Mouse (Mus musculus) stomach, embryonic 14.5 days (tissue): ENCODE data around the gene A830031A19Rik. TPM values are rescaled to one million over a fixed set of nuclear protein-coding genes. Genes with fewer than 3 reads are reported as not detected.

ENCODE experiments used
- ATAC-seq: fragments of 200-750 bp; cut with Nextera tagmentation; 2 replicates; pipeline ENCODE4 v1.8.0; 2017; ENCODE audit warnings: low read depth, moderate TSS enrichment; ENCODE audit not compliant: insufficient number of reproducible peaks, insufficient read depth, low FRiP score
- H3K27ac ChIP-seq: fragments of 300-500 bp; sonication (generic); 2 replicates; pipeline ENCODE4 v1.5.1; 2014; ENCODE audit warnings: mild to moderate bottlenecking, low read length, moderate library complexity, mixed read lengths
- H3K27me3 ChIP-seq: fragments of 300-500 bp; sonication (generic); 2 replicates; pipeline ENCODE4 v1.6.1; 2014; ENCODE audit warnings: low read length, control low read depth, mixed read lengths; ENCODE audit not compliant: control insufficient read depth, insufficient read depth
- H3K36me3 ChIP-seq: fragments of 300-500 bp; sonication (generic); 2 replicates; pipeline ENCODE4 v1.6.1; 2014; ENCODE audit warnings: mild to moderate bottlenecking, control low read depth, low read length, moderate library complexity, mixed read lengths; ENCODE audit not compliant: control insufficient read depth, insufficient read depth
- H3K4me1 ChIP-seq: fragments of 300-500 bp; sonication (generic); 2 replicates; pipeline ENCODE4 v1.6.1; 2014; ENCODE audit warnings: low read length, control low read depth, mixed read lengths; ENCODE audit not compliant: control insufficient read depth, insufficient read depth
- H3K4me2 ChIP-seq: fragments of 300-500 bp; sonication (generic); replicated peaks from 2 replicates; pipeline ENCODE4 v1.6.1; 2014; ENCODE audit warnings: low read depth, low read length, control low read depth
- H3K4me3 ChIP-seq: fragments of 300-500 bp; sonication (generic); 2 replicates; pipeline ENCODE4 v1.5.1; 2014; ENCODE audit warnings: low read depth, low read length, control low read depth
- H3K9ac ChIP-seq: fragments of 300-500 bp; sonication (generic); replicated peaks from 2 replicates; pipeline ENCODE4 v1.6.1; 2014; ENCODE audit warnings: low read depth, mild to moderate bottlenecking, control low read depth, low read length, moderate library complexity, mixed read lengths
- H3K9me3 ChIP-seq: fragments of 300-500 bp; sonication (generic); 2 replicates; pipeline ENCODE4 v1.6.1; 2016; ENCODE audit warnings: low read depth, low read length, control low read depth; ENCODE audit not compliant: control insufficient read depth
- WGBS: fragments of 180-500 bp; shearing (Covaris S2); extraction: QIAGEN DNeasy Blood & Tissue Kit; methylation state at CpG from one replicate; pipeline ENCODE4 v1.1.7; 2014; 5-methylcytosine and 5-hydroxymethylcytosine counted together
- polyA plus RNA-seq: library from polyadenylated mRNA; unstranded; fragments of >200 nt; fragmentation: Nextera tagmentation; extraction: Ambion mirVana; gene quantifications from 2 replicates; pipeline ENCODE4 v1.2.1, GENCODE M21; 2014

The A830031A19Rik gene
- polyA plus RNA-seq, 1 experiment from 2014 or later = not detected

GRCm38 (mm10) chr11:24110113-24110512, 35.3 kb upstream of the A830031A19Rik start:
- 85% methylated on average over 2 of the region's 2 CpGs for WGBS
- H3K27me3 ChIP-seq = no peaks in the 10 kb centered on the region
- no peak for ATAC-seq
- H3K4me1 ChIP-seq = 0 out of 2 replicates have a peak, but pooled peaks cover 11% of the 10 kb centered on the region
- H3K27ac ChIP-seq = no peak overlapping the region
- H3K9ac ChIP-seq = no peak overlapping the region
- no peak overlapping the region for H3K4me2 ChIP-seq
- no peaks in the 10 kb centered on the region for H3K36me3 ChIP-seq
- H3K4me3 ChIP-seq = no peak overlapping the region
- H3K9me3 ChIP-seq = no peaks in the 10 kb centered on the region

DNA sequence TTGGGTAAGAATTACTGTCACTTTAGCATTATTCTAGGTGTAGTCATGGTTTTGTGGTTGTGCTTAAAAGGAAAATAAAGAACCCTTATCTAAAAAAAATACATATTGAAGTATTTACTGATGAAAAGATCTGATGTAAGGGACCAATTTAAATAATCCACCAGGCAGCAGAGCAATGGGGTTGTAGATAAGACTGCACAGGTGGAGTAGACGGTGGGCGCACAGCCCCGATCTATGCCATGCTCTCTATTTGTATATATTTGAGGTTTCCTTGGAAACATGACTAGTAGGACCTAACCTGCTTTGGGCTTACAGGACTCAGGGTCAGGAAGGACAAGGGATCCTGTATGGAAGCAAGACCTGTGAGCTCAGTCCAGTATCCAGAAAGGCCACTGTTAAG, 34.5 kb upstream of the A830031A19Rik start:
- no peaks in the 10 kb centered on the region for H3K27me3 ChIP-seq
- ATAC-seq = peak; percentile 63; the same call in 1 of the 2 replicates
- no peak overlapping the region for H3K27ac ChIP-seq
- no peak overlapping the region for H3K9ac ChIP-seq
- no peaks in the 10 kb centered on the region for H3K9me3 ChIP-seq
- no peak overlapping the region for H3K4me2 ChIP-seq
- 76% methylated on average over 3 of the region's 3 CpGs for WGBS
- 0 out of 2 replicates have a peak, but pooled peaks cover 7% of the 10 kb centered on the region for H3K4me1 ChIP-seq
- H3K36me3 ChIP-seq = no peaks in the 10 kb centered on the region
- no peak overlapping the region for H3K4me3 ChIP-seq

DNA sequence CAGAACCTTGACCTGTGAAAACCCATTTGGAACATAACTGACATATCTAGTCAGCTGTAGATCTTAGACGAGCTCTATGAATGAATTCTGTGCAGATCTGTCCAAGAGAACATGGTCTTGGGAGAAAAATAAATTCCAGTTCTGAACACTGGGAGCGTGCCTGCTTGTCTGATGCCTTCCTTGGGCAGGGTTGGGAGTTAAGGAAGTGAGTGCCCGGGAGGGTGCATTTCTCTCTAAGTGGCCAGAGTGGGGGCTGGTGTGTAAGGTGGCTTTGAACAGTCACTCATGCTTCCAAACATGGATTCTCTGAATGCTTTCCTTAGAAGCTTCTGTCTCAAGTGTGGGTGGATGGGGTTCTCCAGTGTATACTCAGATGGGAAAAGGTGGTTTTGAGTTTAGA, 34.1 kb upstream of the A830031A19Rik start:
- Histone ChIP-seq H3K9ac (no peak overlapping the region), H3K4me1 (0 out of 2 replicates have a peak, but pooled peaks cover 3% of the 10 kb centered on the region), H3K27me3 (no peaks in the 10 kb centered on the region), H3K36me3 (no peaks in the 10 kb centered on the region), H3K9me3 (no peaks in the 10 kb centered on the region), H3K4me3 (no peak overlapping the region), H3K27ac (no peak overlapping the region), H3K4me2 (no peak overlapping the region)
- 65% methylated on average over 3 of the region's 3 CpGs for WGBS
- ATAC-seq = 0 out of 2 replicates have a peak, but pooled peaks have one; percentile 40

DNA sequence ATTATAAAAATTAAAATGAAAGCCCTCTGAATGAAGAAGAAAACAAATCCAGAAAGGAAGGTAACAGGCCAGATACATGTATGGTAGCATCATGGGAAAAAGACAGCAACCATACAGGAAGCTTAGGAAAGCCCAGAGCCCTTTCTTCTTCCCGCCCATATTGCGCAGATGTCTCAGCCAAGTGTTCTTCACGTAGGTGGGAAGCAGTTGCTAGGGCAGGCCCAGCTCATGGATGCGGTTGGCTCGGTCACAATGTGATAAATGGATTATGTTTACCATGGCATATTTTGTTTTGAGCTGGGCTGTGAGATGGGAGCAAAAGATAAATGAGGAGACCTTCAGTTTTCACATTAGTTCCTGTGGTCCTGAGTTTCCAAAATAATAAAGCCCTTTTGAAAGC, 32.6 kb upstream of the A830031A19Rik start:
- whole genome bisulfite sequencing = 82% methylated on average over 5 of the region's 5 CpGs
- no peak overlapping the region for H3K27ac ChIP-seq
- no peaks in the 10 kb centered on the region for H3K9me3 ChIP-seq
- no peaks in the 10 kb centered on the region for H3K36me3 ChIP-seq
- H3K27me3 ChIP-seq = no peaks in the 10 kb centered on the region
- H3K4me2 ChIP-seq = no peak overlapping the region
- H3K4me1 ChIP-seq = 0 out of 2 replicates have a peak, but pooled peaks cover 3% of the 10 kb centered on the region
- no peak for ATAC-seq
- H3K9ac ChIP-seq = no peak overlapping the region
- no peak overlapping the region for H3K4me3 ChIP-seq

DNA sequence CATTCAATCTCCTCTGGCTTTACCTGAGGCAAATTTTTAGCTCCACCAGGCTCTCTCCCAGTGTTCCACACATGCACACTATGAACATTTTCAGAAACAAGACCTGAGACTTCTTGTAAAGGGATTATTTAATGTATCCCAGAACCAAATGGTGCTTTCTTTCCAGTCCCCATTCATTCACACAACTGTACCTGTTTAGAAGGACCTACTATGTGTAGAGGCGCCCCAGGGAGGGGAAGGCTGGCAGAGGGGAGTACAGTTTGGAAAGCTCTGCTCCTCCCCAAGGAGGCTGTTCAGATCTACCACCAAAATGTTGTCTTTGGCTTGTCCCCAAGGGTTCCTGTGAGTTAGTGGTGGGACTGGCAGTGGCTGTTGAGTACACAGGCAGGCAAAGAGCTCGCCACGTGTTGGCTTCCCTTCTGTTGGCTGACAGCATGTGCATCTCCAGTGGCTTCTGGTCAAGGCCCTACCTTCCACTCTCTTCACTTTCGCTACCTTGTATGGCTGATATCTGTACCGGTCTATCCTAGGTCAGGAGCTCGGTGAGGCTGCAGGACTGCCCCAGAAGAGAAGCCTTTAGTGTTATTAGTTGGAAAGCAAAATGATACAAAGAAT, 28.4 kb upstream of the A830031A19Rik start:
- 82% methylated on average over 6 of the region's 6 CpGs for WGBS
- Histone ChIP-seq H3K27me3 (no peaks in the 10 kb centered on the region), H3K4me1 (peaks cover 24% of the 10 kb centered on the region), H3K9me3 (no peaks in the 10 kb centered on the region), H3K9ac (no peak overlapping the region), H3K4me2 (no peak overlapping the region), H3K4me3 (no peak overlapping the region), H3K27ac (no peak overlapping the region), H3K36me3 (no peaks in the 10 kb centered on the region)
- ATAC-seq = no peak

- H3K27ac ChIP-seq = no peak overlapping the region
- H3K27me3 ChIP-seq = no peaks in the 10 kb centered on the region
- peaks cover 26% of the 10 kb centered on the region for H3K4me1 ChIP-seq
Measured at GRCm38 (mm10) chr11:24102372-24102771, 27.5 kb upstream of the A830031A19Rik start.

GRCm38 (mm10) chr11:24101625-24102024, 26.8 kb upstream of the A830031A19Rik start:
- Histone ChIP-seq H3K36me3 (no peaks in the 10 kb centered on the region), H3K9me3 (no peaks in the 10 kb centered on the region), H3K27ac (no peak overlapping the region), H3K4me2 (no peak overlapping the region), H3K27me3 (no peaks in the 10 kb centered on the region), H3K9ac (no peak overlapping the region), H3K4me3 (no peak overlapping the region), H3K4me1 (peaks cover 32% of the 10 kb centered on the region)
- no peak for ATAC-seq
- 77% methylated on average over 3 of the region's 3 CpGs for whole genome bisulfite sequencing

More at GRCm38 (mm10) chr11:24102372-24102771, 27.5 kb upstream of the A830031A19Rik start:
- no peaks in the 10 kb centered on the region for H3K36me3 ChIP-seq
- no peak for ATAC-seq
- no peak overlapping the region for H3K4me3 ChIP-seq
- H3K4me2 ChIP-seq = no peak overlapping the region
- 62% methylated on average over 2 of the region's 2 CpGs for WGBS
- H3K9ac ChIP-seq = no peak overlapping the region
- no peaks in the 10 kb centered on the region for H3K9me3 ChIP-seq

GRCm38 (mm10) chr11:24100449-24101070, 25.7 kb upstream of the A830031A19Rik start:
- peaks cover 42% of the 10 kb centered on the region for H3K4me1 ChIP-seq
- H3K9me3 ChIP-seq = no peaks in the 10 kb centered on the region
- ATAC-seq = peak; percentile 28; the same call in 1 of the 2 replicates
- WGBS = 69% methylated on average over 4 of the region's 4 CpGs
- no peak overlapping the region for H3K4me3 ChIP-seq
- no peak overlapping the region for H3K9ac ChIP-seq
- no peaks in the 10 kb centered on the region for H3K36me3 ChIP-seq
- H3K4me2 ChIP-seq = no peak overlapping the region
- H3K27ac ChIP-seq = peak overlapping the region; percentile 58; the same call in 1 of the 2 replicates
- H3K27me3 ChIP-seq = no peaks in the 10 kb centered on the region
